Mouse (Mus musculus) forebrain, embryonic 12.5 days (tissue): Measurements from ENCODE around the gene Samhd1. TPM values are rescaled to one million over a fixed set of nuclear protein-coding genes. Genes with fewer than 3 reads are reported as not detected.
"Not testable (repeated sequence)": the region's sequence is repeated elsewhere in the genome, so short reads cannot be mapped to it uniquely, and the experiment has no call there.

Experiments used
- ATAC-seq: fragments of 200-750 bp; cut with Nextera tagmentation; 2 replicates; pipeline ENCODE4 v1.8.0; 2017; ENCODE audit warnings: moderate TSS enrichment; ENCODE audit not compliant: low FRiP score
- H3K27ac ChIP-seq: fragments of 300-500 bp; sonication (generic); 2 replicates; pipeline ENCODE4 v1.5.1; 2016; ENCODE audit warnings: mild to moderate bottlenecking
- H3K27me3 ChIP-seq: fragments of 300-500 bp; sonication (generic); 2 replicates; pipeline ENCODE4 v1.6.1; 2016; ENCODE audit warnings: mild to moderate bottlenecking
- H3K36me3 ChIP-seq: fragments of 300-500 bp; sonication (generic); replicated peaks from 2 replicates; pipeline ENCODE4 v1.6.1; 2016; ENCODE audit warnings: mild to moderate bottlenecking
- H3K4me1 ChIP-seq: fragments of 300-500 bp; sonication (generic); 2 replicates; pipeline ENCODE4 v1.6.1; 2016
- H3K4me2 ChIP-seq: fragments of 300-500 bp; sonication (generic); 2 replicates; pipeline ENCODE4 v1.6.1; 2016; ENCODE audit warnings: mild to moderate bottlenecking, moderate library complexity
- H3K4me3 ChIP-seq: fragments of 300-500 bp; sonication (generic); replicated peaks from 2 replicates; pipeline ENCODE4 v1.5.1; 2016; ENCODE audit warnings: mild to moderate bottlenecking
- H3K9ac ChIP-seq: fragments of 300-500 bp; sonication (generic); 2 replicates; pipeline ENCODE4 v1.6.1; 2016; ENCODE audit warnings: mild to moderate bottlenecking
- H3K9me3 ChIP-seq: fragments of 300-500 bp; sonication (generic); 2 replicates; pipeline ENCODE4 v1.6.1; 2016
- WGBS: fragments of 180-500 bp; shearing (Covaris S2); methylation state at CpG from one replicate; pipeline ENCODE4 v1.1.7; 2016; 5-methylcytosine and 5-hydroxymethylcytosine counted together
- polyA plus RNA-seq: library from polyadenylated mRNA; unstranded; fragments of >200 nt; fragmentation: Nextera tagmentation; extraction: Ambion mirVana; gene quantifications from 2 replicates; pipeline ENCODE4 v1.2.1, GENCODE M21; 2016

Gene Samhd1
- 20.7 and 22.6 TPM in 2 replicates for polyA plus RNA-seq

- peak; percentile 91 for ATAC-seq
- H3K4me2 ChIP-seq = peak within 1 kb of the TSS; percentile 90
- H3K27me3 ChIP-seq = no peaks in the 10 kb centered on the region
- peak within 1 kb of the TSS; percentile 66; the same call in 1 of the 2 replicates for H3K27ac ChIP-seq
- no peaks in the 10 kb centered on the region for H3K36me3 ChIP-seq
- H3K9ac ChIP-seq = peak within 1 kb of the TSS; percentile 78
- H3K4me3 ChIP-seq = peak within 1 kb of the TSS; percentile 75
- under 1% methylated on average over 32 of the region's 32 CpGs for WGBS
- peaks cover 5% of the 10 kb centered on the region; the same call in 1 of the 2 replicates for H3K9me3 ChIP-seq
- peaks cover 5% of the 10 kb centered on the region; the same call in 1 of the 2 replicates for H3K4me1 ChIP-seq
Measured at GRCm38 (mm10) chr2:157135014-157135413, at the start of gene Samhd1. TSS of gene Samhd1 (minus strand) at chr2:157135265.

- no peak overlapping the region for H3K4me3 ChIP-seq
- H3K9me3 ChIP-seq = no peaks in the 10 kb centered on the region
- H3K4me2 ChIP-seq = no peak overlapping the region
- ATAC-seq = no peak
- no peak overlapping the region for H3K9ac ChIP-seq
- 91% methylated on average over 6 of the region's 6 CpGs for whole genome bisulfite sequencing
- H3K27ac ChIP-seq = no peak overlapping the region
- H3K4me1 ChIP-seq = no peaks in the 10 kb centered on the region
- peaks cover 63% of the 10 kb centered on the region for H3K36me3 ChIP-seq
- H3K27me3 ChIP-seq = no peaks in the 10 kb centered on the region
Measured at GRCm38 (mm10) chr2:157178167-157178566, 43.1 kb upstream of the Samhd1 start.

- Histone ChIP-seq H3K36me3 (peaks cover 65% of the 10 kb centered on the region), H3K27me3 (no peaks in the 10 kb centered on the region), H3K9me3 (no peaks in the 10 kb centered on the region), H3K4me1 (no peaks in the 10 kb centered on the region), H3K4me2 (no peak overlapping the region), H3K27ac (no peak overlapping the region), H3K4me3 (no peak overlapping the region), H3K9ac (no peak overlapping the region)
- no peak for ATAC-seq
- WGBS = 93% methylated on average over 3 of the region's 3 CpGs
Measured at GRCm38 (mm10) chr2:157176248-157176647, 41.2 kb upstream of the Samhd1 start.

GRCm38 (mm10) chr2:157174416-157174815 is 39.4 kb upstream of the Samhd1 start:
- Histone ChIP-seq H3K9me3 (no peaks in the 10 kb centered on the region), H3K36me3 (peaks cover 58% of the 10 kb centered on the region), H3K9ac (no peak overlapping the region), H3K4me3 (no peak overlapping the region), H3K4me2 (no peak overlapping the region), H3K27me3 (no peaks in the 10 kb centered on the region), H3K4me1 (peaks cover 10% of the 10 kb centered on the region), H3K27ac (no peak overlapping the region)
- 77% methylated on average over 5 of the region's 5 CpGs for WGBS
- no peak for ATAC-seq

GRCm38 (mm10) chr2:157173555-157173954 is 38.5 kb upstream of the Samhd1 start:
- no peaks in the 10 kb centered on the region for H3K27me3 ChIP-seq
- H3K9ac ChIP-seq = no peak overlapping the region
- H3K4me2 ChIP-seq = no peak overlapping the region
- no peak overlapping the region for H3K27ac ChIP-seq
- peaks cover 10% of the 10 kb centered on the region for H3K4me1 ChIP-seq
- WGBS = 94% methylated on average over 6 of the region's 6 CpGs
- ATAC-seq = no peak
- no peak overlapping the region for H3K4me3 ChIP-seq
- peaks cover 64% of the 10 kb centered on the region for H3K36me3 ChIP-seq
- H3K9me3 ChIP-seq = no peaks in the 10 kb centered on the region

GRCm38 (mm10) chr2:157172984-157173383 is 37.9 kb upstream of the Samhd1 start:
- H3K4me2 ChIP-seq = no peak overlapping the region
- peaks cover 67% of the 10 kb centered on the region for H3K36me3 ChIP-seq
- H3K4me3 ChIP-seq = no peak overlapping the region
- no peaks in the 10 kb centered on the region for H3K27me3 ChIP-seq
- peaks cover 10% of the 10 kb centered on the region for H3K4me1 ChIP-seq
- no peak for ATAC-seq
- H3K27ac ChIP-seq = no peak overlapping the region
- H3K9me3 ChIP-seq = no peaks in the 10 kb centered on the region
- WGBS = 95% methylated on average over 6 of the region's 6 CpGs
- H3K9ac ChIP-seq = no peak overlapping the region

- no peak overlapping the region for H3K9ac ChIP-seq
- 60% methylated on average over 6 of the region's 6 CpGs for WGBS
- H3K9me3 ChIP-seq = no peaks in the 10 kb centered on the region
- no peak overlapping the region for H3K4me3 ChIP-seq
- peaks cover 10% of the 10 kb centered on the region for H3K4me1 ChIP-seq
- peaks cover 70% of the 10 kb centered on the region for H3K36me3 ChIP-seq
- no peak overlapping the region for H3K4me2 ChIP-seq
- H3K27me3 ChIP-seq = no peaks in the 10 kb centered on the region
- 0 out of 2 replicates have a peak, but pooled peaks have one; percentile 39 for ATAC-seq
- no peak overlapping the region for H3K27ac ChIP-seq
Measured at GRCm38 (mm10) chr2:157170626-157171025, 35.6 kb upstream of the Samhd1 start.

- H3K9ac ChIP-seq = no peak overlapping the region
- peak; percentile 86 for ATAC-seq
Measured at GRCm38 (mm10) chr2:157170166-157170565, 35.1 kb upstream of the Samhd1 start.

GRCm38 (mm10) chr2:157166371-157167080 is 31.5 kb upstream of the Samhd1 start:
- Histone ChIP-seq H3K27me3 (no peaks in the 10 kb centered on the region), H3K4me3 (no peak overlapping the region), H3K9ac (no peak overlapping the region), H3K27ac (no peak overlapping the region), H3K9me3 (no peaks in the 10 kb centered on the region), H3K36me3 (peaks cover 62% of the 10 kb centered on the region), H3K4me2 (no peak overlapping the region), H3K4me1 (peaks cover 10% of the 10 kb centered on the region)
- 97% methylated on average over 12 of the region's 12 CpGs for whole genome bisulfite sequencing
- ATAC-seq = no peak

More at GRCm38 (mm10) chr2:157170166-157170565, 35.1 kb upstream of the Samhd1 start:
- Histone ChIP-seq H3K4me3 (no peak overlapping the region), H3K36me3 (peaks cover 68% of the 10 kb centered on the region), H3K4me1 (peaks cover 10% of the 10 kb centered on the region), H3K27ac (no peak overlapping the region), H3K27me3 (no peaks in the 10 kb centered on the region), H3K9me3 (no peaks in the 10 kb centered on the region), H3K4me2 (no peak overlapping the region)
- 35% methylated on average over 5 of the region's 5 CpGs for WGBS

GRCm38 (mm10) chr2:157165312-157166224 is 30.5 kb upstream of the Samhd1 start:
- not testable (repeated sequence) for H3K9me3 ChIP-seq, H3K4me2 ChIP-seq, ATAC-seq, H3K27ac ChIP-seq, H3K9ac ChIP-seq, H3K27me3 ChIP-seq, H3K4me1 ChIP-seq, H3K4me3 ChIP-seq
- peaks cover 66% of the 10 kb centered on the region for H3K36me3 ChIP-seq

GRCm38 (mm10) chr2:157164101-157164500 is 29.0 kb upstream of the Samhd1 start:
- no peaks in the 10 kb centered on the region for H3K27me3 ChIP-seq
- ATAC-seq = no peak
- H3K9me3 ChIP-seq = no peaks in the 10 kb centered on the region
- peaks cover 74% of the 10 kb centered on the region for H3K36me3 ChIP-seq
- H3K4me1 ChIP-seq = no peaks in the 10 kb centered on the region
- no peak overlapping the region for H3K9ac ChIP-seq
- no peak overlapping the region for H3K27ac ChIP-seq
- no peak overlapping the region for H3K4me3 ChIP-seq
- no peak overlapping the region for H3K4me2 ChIP-seq
- WGBS = 98% methylated on average over 2 of the region's 2 CpGs

- 94% methylated on average over 1 of the region's 1 CpGs for WGBS
- no peak overlapping the region for H3K4me2 ChIP-seq
- no peak overlapping the region for H3K9ac ChIP-seq
- no peak for ATAC-seq
- H3K27me3 ChIP-seq = no peaks in the 10 kb centered on the region
- H3K9me3 ChIP-seq = no peaks in the 10 kb centered on the region
- no peak overlapping the region for H3K4me3 ChIP-seq
- no peak overlapping the region for H3K27ac ChIP-seq
- H3K4me1 ChIP-seq = no peaks in the 10 kb centered on the region
- H3K36me3 ChIP-seq = peaks cover 82% of the 10 kb centered on the region
Measured at GRCm38 (mm10) chr2:157156079-157156478, 21.0 kb upstream of the Samhd1 start.
